Mouse (Mus musculus): ENCODE data around the gene Adam15. TPM values are rescaled to one million over a fixed set of nuclear protein-coding genes. Genes with fewer than 3 reads are reported as not detected.

Gene Adam15
- 24.1 and 27.5 TPM in 2 replicates for polyA plus RNA-seq (2015; fragmentation: Nextera tagmentation; extraction: Ambion mirVana)

GRCm38 (mm10) chr3:89349869-89350501, at the start of gene Adam15:
TSS of gene Adam15 (minus strand) at chr3:89349996.
- Histone ChIP-seq H3K27ac (peak within 1 kb of the TSS; percentile 69), H3K4me3 (peak within 1 kb of the TSS; percentile 62), H3K4me2 (peak within 1 kb of the TSS; percentile 94), H3K4me1 (peaks cover 22% of the 10 kb centered on the region), H3K9me3 (replicated peaks) (no peaks in the 10 kb centered on the region), H3K36me3 (ENCODE audit: poor library complexity, severe bottlenecking) (peaks cover 9% of the 10 kb centered on the region; the same call in 1 of the 2 replicates), H3K27me3 (peaks cover 33% of the 10 kb centered on the region), H3K9ac (peak within 1 kb of the TSS; percentile 76)
- ATAC-seq = peak; percentile 96
- WGBS = 1% methylated on average over 48 of the region's 59 CpGs

DNA sequence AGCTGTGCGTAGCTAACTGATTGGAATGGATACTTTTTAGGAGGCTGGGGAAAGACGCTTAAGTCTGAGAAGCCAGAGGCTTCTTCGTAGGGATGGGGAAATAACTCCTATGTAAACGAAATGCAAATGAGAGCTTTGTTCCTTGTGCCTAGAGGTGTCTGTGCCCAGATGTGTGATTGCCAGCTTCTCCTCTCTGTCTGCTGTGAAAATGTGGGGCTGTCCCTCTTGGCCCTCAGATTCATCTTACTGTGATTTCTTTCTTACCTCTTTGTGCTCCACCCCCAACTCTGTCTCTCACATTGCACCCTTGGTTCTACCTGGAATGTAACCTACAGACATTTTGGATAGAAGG, 46.8 kb upstream of the Adam15 start:
- H3K9me3 ChIP-seq (replicated peaks) = no peaks in the 10 kb centered on the region
- peaks cover 27% of the 10 kb centered on the region for H3K27me3 ChIP-seq
- H3K27ac ChIP-seq = no peak overlapping the region
- no peak for ATAC-seq
- peak overlapping the region; percentile 48 for H3K4me3 ChIP-seq
- peaks cover 48% of the 10 kb centered on the region for H3K4me1 ChIP-seq
- peak overlapping the region; percentile 96 for H3K4me2 ChIP-seq
- peak overlapping the region; percentile 63; the same call in 1 of the 2 replicates for H3K9ac ChIP-seq
- 0% methylated on average over 4 of the region's 4 CpGs for WGBS
- H3K36me3 ChIP-seq (ENCODE audit: poor library complexity, severe bottlenecking) = peaks cover 8% of the 10 kb centered on the region; the same call in 1 of the 2 replicates

DNA sequence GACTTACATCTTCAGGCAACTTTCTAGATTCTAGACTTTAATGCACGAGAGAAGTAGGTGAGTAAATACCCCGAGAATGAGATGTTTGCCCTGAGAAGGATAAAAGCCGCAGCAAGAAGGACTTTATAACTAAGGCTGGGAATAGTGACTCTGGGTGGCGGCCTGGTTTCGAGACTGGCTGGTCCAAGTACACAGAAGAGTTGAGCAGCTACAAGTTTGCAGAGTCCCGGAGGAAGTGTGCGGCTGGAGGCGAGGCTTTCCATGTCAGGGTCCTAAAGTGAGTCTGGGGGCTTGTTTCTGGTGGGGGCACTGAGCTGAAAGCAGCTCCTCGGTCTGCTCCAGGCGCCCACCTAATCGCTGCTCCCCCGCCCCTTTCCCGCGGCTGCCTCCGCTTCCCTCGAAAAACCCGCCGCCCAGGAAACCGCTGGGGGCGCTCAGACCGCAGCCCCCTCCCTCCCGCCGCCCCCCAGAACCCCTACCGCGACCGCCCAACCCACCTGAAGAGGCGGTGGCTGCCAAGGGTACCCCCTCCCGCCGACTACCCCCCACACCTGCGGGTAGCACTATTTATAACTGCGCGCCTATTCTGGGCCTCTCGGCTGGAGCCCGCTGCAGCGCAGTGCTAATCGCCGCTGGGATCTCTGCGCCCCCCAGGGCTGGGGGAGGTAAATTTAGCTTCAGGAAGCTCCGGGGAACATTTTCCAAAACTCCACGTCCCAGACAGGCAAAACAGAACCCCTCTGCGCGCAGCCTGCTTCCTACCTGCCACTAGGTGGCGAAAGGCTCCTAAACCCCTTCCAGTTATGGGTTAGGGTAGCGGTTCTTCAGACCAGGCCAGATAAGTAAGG, 46.2 kb upstream of the Adam15 start:
- H3K4me1 ChIP-seq = peaks cover 54% of the 10 kb centered on the region
- H3K9me3 ChIP-seq (replicated peaks) = no peaks in the 10 kb centered on the region
- peak overlapping the region; percentile 63 for H3K9ac ChIP-seq
- peaks cover 27% of the 10 kb centered on the region for H3K27me3 ChIP-seq
- no peak overlapping the region for H3K27ac ChIP-seq
- ATAC-seq = no peak
- H3K36me3 ChIP-seq (ENCODE audit: poor library complexity, severe bottlenecking) = 0 out of 2 replicates have a peak, but pooled peaks cover 2% of the 10 kb centered on the region
- peak overlapping the region; percentile 48 for H3K4me3 ChIP-seq
- peak overlapping the region; percentile 96 for H3K4me2 ChIP-seq
- under 1% methylated on average over 34 of the region's 44 CpGs for WGBS

DNA sequence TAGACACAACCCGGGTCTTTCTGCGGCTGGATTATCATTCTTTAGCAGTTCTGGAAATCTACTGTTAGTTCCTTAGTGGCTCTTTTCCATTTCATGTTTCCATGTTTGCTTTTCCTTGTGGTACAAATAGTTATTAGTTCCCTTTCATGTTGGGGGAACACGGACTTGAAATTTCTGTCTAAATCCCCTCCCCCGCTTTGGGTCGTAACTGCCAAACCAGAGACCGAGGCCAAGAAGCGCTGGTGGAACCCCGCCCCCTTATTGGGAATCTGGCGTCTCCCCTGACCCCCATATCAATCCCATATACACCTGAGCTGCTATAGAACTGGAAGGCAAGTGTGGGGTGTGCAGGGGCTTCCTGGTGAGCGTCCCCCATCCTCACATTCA, 45.6 kb upstream of the Adam15 start:
- Histone ChIP-seq H3K4me2 (peak overlapping the region; percentile 96), H3K4me3 (peak overlapping the region; percentile 48), H3K9me3 (replicated peaks) (no peaks in the 10 kb centered on the region), H3K4me1 (peaks cover 61% of the 10 kb centered on the region), H3K36me3 (ENCODE audit: poor library complexity, severe bottlenecking) (no peaks in the 10 kb centered on the region), H3K27me3 (peaks cover 27% of the 10 kb centered on the region), H3K27ac (no peak overlapping the region), H3K9ac (peak overlapping the region; percentile 63; the same call in 1 of the 2 replicates)
- 8% methylated on average over 10 of the region's 10 CpGs for WGBS
- ATAC-seq = no peak

GRCm38 (mm10) chr3:89394894-89395256, 45.1 kb upstream of the Adam15 start:
- 0 out of 2 replicates have a peak overlapping the region, but pooled peaks have one; percentile 60 for H3K27ac ChIP-seq
- peak overlapping the region; percentile 48 for H3K4me3 ChIP-seq
- H3K4me1 ChIP-seq = peaks cover 66% of the 10 kb centered on the region
- peak; percentile 6; the same call in 1 of the 2 replicates for ATAC-seq
- no peaks in the 10 kb centered on the region for H3K9me3 ChIP-seq (replicated peaks)
- peak overlapping the region; percentile 63; the same call in 1 of the 2 replicates for H3K9ac ChIP-seq
- peaks cover 27% of the 10 kb centered on the region for H3K27me3 ChIP-seq
- H3K4me2 ChIP-seq = peak overlapping the region; percentile 96
- under 1% methylated on average over 12 of the region's 12 CpGs for WGBS
- no peaks in the 10 kb centered on the region for H3K36me3 ChIP-seq (ENCODE audit: poor library complexity, severe bottlenecking)

GRCm38 (mm10) chr3:89394006-89394893, 44.5 kb upstream of the Adam15 start, which contains the start of gene Zbtb7b:
TSS of gene Zbtb7b (minus strand) at chr3:89394776.
- peaks cover 66% of the 10 kb centered on the region for H3K4me1 ChIP-seq
- H3K4me3 ChIP-seq = peak within 1 kb of the TSS; percentile 48
- peak; percentile 57 for ATAC-seq
- WGBS = under 1% methylated on average over 39 of the region's 42 CpGs
- H3K4me2 ChIP-seq = peak within 1 kb of the TSS; percentile 96
- no peaks in the 10 kb centered on the region for H3K9me3 ChIP-seq (replicated peaks)
- peak within 1 kb of the TSS; percentile 63 for H3K9ac ChIP-seq
- peak within 1 kb of the TSS; percentile 60 for H3K27ac ChIP-seq
- no peaks in the 10 kb centered on the region for H3K36me3 ChIP-seq (ENCODE audit: poor library complexity, severe bottlenecking)
- H3K27me3 ChIP-seq = peaks cover 27% of the 10 kb centered on the region

- H3K4me1 ChIP-seq = peaks cover 66% of the 10 kb centered on the region
- 1% methylated on average over 15 of the region's 15 CpGs for WGBS
Measured at GRCm38 (mm10) chr3:89393605-89394004, 43.8 kb upstream of the Adam15 start.

DNA sequence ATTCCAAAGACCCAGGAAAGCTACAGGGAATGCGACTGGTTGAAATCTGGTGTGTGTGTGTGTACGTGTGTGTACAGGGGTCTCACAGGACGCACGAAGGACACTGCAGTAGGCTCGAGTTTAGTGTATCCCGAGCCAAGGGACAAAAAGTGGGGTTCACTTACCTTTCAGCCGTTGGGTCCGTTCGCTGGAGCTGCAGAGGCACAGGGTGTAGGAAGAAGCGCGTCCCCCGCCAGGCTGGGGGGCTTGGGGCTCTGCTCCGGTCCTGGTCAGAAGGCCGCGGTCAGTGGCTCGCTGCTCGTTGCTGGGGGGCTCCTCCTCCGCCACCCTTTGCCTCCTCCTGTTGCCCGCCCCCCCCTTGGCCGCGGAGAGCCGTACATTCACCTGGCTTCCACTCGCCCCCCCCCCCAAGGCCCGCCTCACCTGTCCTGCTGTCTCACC, 43.1 kb upstream of the Adam15 start:
- Histone ChIP-seq H3K27ac (no peak overlapping the region), H3K4me1 (peaks cover 70% of the 10 kb centered on the region), H3K9me3 (replicated peaks) (no peaks in the 10 kb centered on the region), H3K4me2 (peak overlapping the region; percentile 96), H3K36me3 (ENCODE audit: poor library complexity, severe bottlenecking) (no peaks in the 10 kb centered on the region), H3K27me3 (peaks cover 27% of the 10 kb centered on the region), H3K9ac (peak overlapping the region; percentile 66), H3K4me3 (peak overlapping the region; percentile 48)
- ATAC-seq = no peak
- WGBS = under 1% methylated on average over 16 of the region's 24 CpGs

More at GRCm38 (mm10) chr3:89393605-89394004, 43.8 kb upstream of the Adam15 start:
- Histone ChIP-seq H3K27ac (peak overlapping the region; percentile 60), H3K4me3 (peak overlapping the region; percentile 48), H3K36me3 (ENCODE audit: poor library complexity, severe bottlenecking) (no peaks in the 10 kb centered on the region), H3K27me3 (peaks cover 27% of the 10 kb centered on the region), H3K4me2 (peak overlapping the region; percentile 96), H3K9ac (peak overlapping the region; percentile 63), H3K9me3 (replicated peaks) (no peaks in the 10 kb centered on the region)
- peak; percentile 94 for ATAC-seq

GRCm38 (mm10) chr3:89391663-89392511, 42.1 kb upstream of the Adam15 start:
- no peak overlapping the region for H3K27ac ChIP-seq
- H3K4me3 ChIP-seq = peak overlapping the region; percentile 48
- H3K4me1 ChIP-seq = peaks cover 71% of the 10 kb centered on the region
- peak overlapping the region; percentile 96 for H3K4me2 ChIP-seq
- ATAC-seq = no peak
- H3K9ac ChIP-seq = peak overlapping the region; percentile 66
- H3K27me3 ChIP-seq = peaks cover 27% of the 10 kb centered on the region
- under 1% methylated on average over 47 of the region's 56 CpGs for whole genome bisulfite sequencing
- H3K36me3 ChIP-seq (ENCODE audit: poor library complexity, severe bottlenecking) = no peaks in the 10 kb centered on the region
- no peaks in the 10 kb centered on the region for H3K9me3 ChIP-seq (replicated peaks)

DNA sequence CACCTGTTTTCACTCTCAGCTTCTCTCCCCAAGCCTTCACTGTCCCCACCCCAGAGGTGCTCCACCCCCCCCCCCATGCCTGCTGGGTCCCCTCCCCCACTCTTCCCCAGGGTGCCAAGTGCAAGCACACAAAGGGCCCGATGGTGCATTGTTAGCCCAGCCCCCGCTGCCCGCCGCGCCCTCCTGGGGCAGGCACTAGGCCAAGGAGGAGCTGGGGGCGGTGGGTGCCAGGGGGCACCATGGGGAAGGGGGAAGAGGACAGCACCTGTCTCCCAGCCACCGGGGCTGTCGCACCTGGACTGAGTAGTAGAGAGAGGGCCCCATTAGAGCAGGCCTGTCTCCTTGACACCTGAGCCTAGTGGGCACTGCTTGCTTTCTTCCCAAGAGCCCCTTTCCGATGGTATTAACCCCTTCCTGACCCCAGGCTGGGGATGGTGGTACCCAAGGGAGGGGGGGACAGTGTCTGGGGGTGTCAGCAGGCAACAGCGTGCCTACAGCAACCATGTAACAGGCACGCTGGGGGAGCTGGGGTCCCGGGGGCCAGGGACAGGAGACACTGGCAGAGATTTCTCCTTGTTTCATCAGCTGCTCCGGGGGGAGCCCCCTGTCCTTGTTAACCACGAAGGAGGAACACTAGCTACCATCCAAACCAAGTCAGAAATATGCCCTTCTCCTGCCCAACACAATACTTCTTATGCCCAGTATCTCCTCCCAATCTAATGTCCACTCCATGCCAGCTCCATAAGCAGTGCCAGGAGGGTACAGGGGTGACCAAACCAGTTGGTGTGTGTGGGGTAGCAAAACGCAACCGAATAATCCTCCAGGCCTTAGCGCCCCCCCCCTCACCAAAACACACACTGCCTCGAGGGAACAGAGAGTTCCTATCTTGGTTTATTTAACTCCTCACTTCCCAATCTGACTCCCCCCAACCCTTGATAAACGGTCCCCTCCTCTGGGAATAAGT, 41.2 kb upstream of the Adam15 start:
- Histone ChIP-seq H3K4me2 (peak overlapping the region; percentile 96), H3K36me3 (ENCODE audit: poor library complexity, severe bottlenecking) (no peaks in the 10 kb centered on the region), H3K27me3 (peaks cover 24% of the 10 kb centered on the region), H3K9me3 (replicated peaks) (no peaks in the 10 kb centered on the region), H3K9ac (peak overlapping the region; percentile 66), H3K27ac (no peak overlapping the region), H3K4me1 (peaks cover 63% of the 10 kb centered on the region), H3K4me3 (peak overlapping the region; percentile 48)
- 9% methylated on average over 19 of the region's 19 CpGs for WGBS
- no peak for ATAC-seq
